Mouse (Mus musculus) kidney, adult 9 months (tissue): ENCODE measurements around the gene Myo18a.

Source experiments
- DNase-seq: peaks from one replicate; pipeline ENCODE4 v3.0.0; 2022

Gene Myo18a

DNA sequence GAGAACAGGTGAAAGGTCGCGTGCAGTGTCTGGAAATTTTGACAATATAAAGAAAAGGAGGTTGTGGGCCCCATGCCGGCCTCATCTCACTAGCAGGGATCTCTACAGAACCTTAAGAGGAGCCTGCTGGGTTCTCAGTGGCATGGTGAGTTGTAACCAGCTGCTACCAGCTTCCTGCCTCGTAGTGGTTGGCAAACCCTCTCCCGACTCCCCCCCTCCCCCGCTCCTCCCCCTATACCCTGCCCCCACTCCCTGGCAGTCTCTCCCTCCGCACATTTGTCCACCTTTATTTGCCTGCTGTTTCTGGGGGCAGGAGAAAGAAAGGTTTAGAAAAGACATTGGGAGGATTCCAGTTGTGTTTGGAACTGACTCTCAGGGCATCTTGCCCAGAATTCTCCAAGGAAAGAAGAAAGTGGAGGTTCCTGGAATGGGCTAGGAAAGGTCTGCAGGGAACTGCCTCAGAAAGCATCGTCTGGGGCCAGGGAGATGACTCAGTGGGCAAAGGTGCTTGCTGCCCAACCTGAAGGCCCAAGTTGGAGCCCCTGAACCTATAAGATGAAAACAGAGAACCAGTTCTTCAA is 138.8 kb downstream of the Myo18a start:
- DNase-seq, result no peak

DNA sequence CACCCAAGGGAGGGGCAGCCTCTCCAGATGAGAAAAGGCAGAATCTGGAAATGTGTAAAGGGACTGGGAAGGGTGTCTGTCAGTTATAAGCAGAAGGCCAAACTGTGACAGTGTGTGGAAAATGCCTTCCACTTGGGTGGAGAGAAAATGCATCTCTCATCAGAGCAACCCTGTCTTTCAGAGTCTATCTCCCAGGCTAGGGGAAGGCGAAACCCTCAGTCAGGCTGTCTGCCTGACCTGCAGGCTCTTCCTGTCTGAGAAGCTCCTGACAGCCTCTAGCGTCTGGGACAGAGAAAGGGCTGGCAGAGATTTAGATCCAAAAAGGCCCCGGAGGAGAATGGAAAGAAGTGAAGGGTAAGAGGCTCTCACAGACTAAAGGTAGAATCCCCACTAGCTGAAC is 140.7 kb downstream of the Myo18a start:
- no peak for DNase-seq

DNA sequence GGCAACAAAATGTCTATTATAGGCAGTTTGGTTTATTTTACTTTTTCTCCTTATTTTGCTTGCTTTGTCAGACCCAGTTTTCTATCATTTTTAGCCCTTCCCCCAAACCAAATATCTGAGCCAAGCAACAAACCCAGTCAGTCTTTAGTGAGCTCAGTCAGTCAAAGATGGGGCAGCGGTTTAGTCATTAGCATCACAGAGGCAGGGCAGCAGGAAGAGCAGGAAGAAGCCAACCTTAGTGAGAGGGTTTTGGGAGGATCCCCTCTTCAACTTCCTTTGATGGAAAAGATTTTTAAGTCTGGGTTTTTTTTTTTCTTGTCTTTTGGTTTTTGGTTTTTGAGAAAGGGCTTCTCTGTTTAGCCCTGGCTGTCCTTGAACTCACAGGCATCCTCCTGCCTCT is 141.7 kb downstream of the Myo18a start:
- no peak for DNase-seq

DNA sequence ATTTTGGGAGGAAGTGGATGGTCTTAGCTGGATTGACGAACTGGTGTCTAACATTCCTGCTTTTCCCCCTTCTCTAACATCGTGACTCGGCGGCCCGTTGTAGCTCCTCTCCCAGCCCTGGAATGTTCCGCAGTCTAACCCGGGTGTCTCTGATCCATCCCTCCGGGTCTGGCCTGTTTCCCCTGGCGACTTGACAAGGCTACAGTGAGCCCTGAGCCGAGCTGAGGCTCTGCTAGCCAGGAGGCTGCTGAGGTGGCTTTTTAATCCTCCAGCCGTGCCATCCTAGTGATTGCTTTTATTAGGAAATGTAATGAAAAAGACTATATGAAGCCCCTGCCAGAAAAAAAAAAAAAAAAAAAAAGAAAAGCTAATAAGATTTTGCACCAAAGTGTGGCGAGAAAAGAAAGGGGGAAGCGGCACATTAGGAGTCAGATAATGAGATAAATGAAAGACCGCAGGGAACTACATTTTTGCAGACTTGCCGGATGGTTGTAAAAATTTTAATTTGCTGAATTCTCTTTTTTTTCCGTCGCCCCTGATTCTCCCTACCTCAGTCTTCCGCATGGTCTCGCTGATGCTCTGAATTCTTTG is 143.1 kb downstream of the Myo18a start:
- no peak for DNase-seq

DNA sequence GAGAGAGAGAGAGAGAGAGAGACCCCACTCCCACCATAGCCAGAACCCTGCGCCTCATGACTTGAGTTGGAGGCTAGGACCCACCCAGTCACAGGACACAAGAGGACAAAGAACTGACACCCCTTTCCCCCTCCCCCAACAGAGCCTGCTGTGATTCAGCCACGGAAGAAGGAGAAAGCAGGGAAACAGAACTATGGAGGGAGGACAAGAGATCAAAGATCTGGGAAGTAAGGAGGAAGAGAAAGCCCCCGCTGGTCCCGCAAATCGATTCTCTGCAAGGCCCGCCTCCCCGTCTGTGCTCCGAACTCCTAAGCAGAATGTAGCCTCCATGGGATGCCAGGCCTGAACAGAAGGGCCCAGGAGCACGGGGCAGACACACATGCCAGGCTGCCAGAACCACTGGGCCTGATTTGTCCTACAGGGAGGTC is 143.7 kb downstream of the Myo18a start:
- no peak for DNase-seq

DNA sequence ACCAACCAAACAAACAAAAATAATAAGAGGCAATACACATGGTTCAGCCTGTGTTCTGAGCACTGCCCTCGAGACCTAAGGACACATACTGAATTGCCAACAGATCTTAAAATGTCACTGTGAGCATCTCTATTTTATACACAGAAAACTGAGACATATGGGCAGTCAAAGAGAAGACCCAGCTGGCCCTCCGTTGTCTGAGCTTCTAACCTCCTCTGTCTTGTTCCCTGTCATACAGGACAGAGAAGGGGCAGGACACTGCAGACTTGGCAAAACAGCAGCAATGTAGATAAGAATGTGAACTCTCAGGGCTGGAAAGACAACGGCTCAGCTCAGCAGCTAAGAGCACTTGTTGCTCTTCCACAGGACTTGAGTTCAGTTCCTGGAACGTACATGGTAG is 145.4 kb downstream of the Myo18a start:
- no peak for DNase-seq

DNA sequence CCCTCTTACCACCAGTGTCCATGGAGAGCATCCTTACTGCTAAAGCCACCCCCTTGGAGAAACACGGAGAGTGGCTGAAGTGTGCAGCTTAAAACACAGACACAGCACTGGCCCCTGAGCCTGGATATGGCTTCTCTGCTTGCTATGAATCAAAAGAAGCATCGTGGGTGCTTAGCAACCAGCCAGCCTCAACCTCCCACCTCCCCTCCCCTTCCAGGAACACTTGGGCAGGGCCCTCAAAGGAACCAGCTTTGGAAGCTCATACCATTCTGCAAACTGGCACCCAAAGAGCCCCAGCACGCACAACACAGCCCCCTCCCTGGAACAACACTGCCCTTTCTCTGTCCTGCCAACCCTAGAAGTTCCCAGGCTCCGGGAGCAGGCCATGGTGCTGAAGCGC is 146.3 kb downstream of the Myo18a start:
- no peak for DNase-seq

DNA sequence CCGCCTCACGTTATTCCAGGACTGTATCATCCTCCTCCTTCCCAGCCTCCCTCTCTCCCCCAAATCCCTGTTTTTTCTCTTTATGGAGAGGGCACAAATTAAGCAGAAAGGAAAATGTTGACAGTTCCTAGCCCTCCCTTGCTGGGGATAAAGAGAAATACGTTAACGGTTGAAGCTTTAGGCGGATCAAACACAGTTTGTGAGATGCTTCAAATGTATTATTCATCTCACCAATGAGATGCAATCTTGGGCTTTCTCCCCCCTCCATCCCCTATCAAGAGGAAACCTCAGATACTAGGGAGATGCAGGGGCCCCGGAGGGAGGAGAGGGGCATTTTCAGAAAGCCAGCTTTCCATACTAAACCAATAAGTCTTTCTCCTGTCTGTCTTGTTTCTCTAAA is 146.7 kb downstream of the Myo18a start:
- DNase-seq, result no peak

DNA sequence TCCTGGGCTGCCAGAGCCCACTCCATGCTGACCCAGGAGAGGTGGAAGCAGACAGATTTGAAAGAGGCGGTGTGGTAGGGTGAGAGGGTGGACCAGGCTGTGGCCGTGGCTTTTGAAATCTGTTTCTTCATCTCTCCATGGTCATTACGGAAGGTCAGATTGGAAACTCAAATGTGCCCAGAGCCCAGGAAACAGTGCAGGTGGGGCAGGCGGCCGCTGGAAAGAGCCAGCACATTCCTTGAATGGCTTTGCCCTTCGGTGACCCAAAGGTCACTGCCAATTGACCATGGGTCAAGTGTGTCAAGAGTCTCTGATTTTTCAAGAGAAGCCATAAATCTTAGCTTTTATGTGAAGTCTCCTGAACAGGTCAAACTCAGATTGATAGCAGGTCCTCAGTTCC is 150.5 kb downstream of the Myo18a start:
- no peak for DNase-seq

DNA sequence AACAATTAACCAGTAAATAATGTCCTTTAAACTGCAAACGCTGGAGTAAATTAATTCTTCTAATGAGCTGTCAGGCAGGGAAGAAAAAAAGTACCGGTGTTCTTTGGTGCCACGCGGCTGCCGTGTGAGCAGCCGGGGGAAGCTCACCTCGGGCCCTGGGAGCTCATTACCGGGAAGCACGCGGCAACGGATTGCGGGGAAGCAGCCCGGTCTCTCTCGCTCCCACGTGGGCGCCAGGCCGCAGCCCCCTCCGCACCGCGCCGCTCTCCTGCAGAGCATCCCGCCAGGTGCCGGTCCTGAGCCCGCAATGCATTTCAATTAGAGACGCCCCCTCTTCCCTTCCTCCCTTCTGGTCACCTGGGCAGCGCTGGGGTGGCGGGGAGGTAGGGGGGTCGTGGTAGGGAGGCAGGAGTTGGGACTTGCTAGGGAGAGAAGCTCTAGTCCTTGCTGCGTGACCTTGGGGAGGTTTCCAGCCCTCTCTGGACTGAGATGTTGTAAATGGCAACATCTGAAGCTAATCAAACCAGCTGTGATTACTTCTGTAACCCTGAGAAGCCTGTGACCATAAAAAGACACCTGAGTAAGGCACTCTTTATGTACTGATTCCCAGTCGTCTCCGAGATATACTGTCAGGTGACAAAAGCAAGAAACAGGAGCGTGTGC is 151.7 kb downstream of the Myo18a start:
- DNase-seq, result no peak
